Mouse (Mus musculus) ovary, adult 18-20 months (tissue): ENCODE results near the gene Aldh3a2.
"Not testable (repeated sequence)": the region's sequence is repeated elsewhere in the genome, so short reads cannot be mapped to it uniquely, and the experiment has no call there.

Experiments used
- DNase-seq: peaks from one replicate; pipeline ENCODE4 v3.0.0; 2022; ENCODE audit warnings: low spot score, mixed read lengths

Aldh3a2 gene

GRCm38 (mm10) chr11:61266551-61267533 is at the start of gene Aldh3a2:
Gene Aldh3a2 (minus strand): TSS chr11:61267464.
- peak; percentile 92 for DNase-seq

- DNase-seq: peak; percentile 72
Measured at GRCm38 (mm10) chr11:61316864-61317263, 49.6 kb upstream of the Aldh3a2 start.

- no peak for DNase-seq
Measured at GRCm38 (mm10) chr11:61310321-61310720, 43.1 kb upstream of the Aldh3a2 start.

DNA sequence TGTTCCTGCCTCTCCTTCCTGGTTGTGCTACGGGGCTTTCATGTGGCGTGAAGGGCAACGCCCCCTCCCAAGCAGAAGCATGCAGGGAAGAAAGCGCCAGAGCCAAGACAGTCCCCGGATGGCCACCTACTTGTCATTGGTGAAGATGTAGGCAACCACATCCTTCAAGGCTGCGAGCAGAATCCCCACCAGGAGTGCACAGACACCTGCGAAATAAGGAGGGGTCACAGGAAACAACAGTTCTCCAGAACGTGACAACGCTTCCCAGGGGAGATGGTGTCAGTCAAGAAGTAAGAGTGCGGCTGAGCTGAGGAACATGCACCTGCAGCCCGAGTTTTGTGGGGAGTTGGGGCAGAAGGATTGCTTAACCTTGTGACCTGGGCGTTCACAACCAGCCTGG is 42.6 kb upstream of the Aldh3a2 start:
- DNase-seq: no peak

- DNase-seq: no peak
Measured at GRCm38 (mm10) chr11:61307795-61308194, 40.5 kb upstream of the Aldh3a2 start.

GRCm38 (mm10) chr11:61305377-61305776 is 38.1 kb upstream of the Aldh3a2 start:
- DNase-seq: no peak

GRCm38 (mm10) chr11:61304535-61304934 is 37.3 kb upstream of the Aldh3a2 start:
- not testable (repeated sequence) for DNase-seq

DNA sequence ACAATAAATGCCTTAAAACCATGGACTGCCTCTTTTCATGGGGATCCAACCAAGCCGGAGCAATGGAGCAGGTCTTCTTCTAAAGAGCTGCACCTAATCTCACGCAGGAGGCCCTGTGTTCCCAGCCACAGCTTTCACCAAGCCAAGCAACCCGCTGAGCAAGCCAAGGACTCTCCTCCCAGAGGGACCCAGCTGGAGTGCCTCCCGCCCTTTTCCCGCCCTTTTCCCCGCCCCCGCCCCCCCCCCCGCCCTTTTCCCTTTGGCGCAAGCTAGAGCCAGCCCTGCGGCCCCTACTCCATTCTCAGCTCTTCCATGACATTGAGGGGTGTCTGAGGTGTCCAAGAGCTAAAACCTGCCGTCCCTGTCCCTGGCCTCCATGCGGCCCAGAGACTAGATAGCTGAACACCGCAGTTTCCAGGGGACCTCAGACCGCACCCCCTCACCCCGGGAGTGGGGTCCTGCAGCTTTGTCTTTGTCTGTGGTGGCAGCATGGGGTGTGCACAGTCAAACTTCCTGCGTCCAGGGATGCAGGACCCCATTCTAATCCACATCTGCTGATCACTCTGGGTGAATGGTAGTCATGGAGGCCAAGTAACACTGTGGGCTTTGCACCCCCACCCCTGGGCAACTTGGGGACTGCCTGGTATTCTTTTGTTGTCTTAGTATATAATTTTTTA is 33.6 kb upstream of the Aldh3a2 start:
- DNase-seq: no peak

- no peak for DNase-seq
Measured at GRCm38 (mm10) chr11:61300205-61300604, 32.9 kb upstream of the Aldh3a2 start.

- no peak for DNase-seq
Measured at GRCm38 (mm10) chr11:61297901-61298300, 30.6 kb upstream of the Aldh3a2 start.

DNA sequence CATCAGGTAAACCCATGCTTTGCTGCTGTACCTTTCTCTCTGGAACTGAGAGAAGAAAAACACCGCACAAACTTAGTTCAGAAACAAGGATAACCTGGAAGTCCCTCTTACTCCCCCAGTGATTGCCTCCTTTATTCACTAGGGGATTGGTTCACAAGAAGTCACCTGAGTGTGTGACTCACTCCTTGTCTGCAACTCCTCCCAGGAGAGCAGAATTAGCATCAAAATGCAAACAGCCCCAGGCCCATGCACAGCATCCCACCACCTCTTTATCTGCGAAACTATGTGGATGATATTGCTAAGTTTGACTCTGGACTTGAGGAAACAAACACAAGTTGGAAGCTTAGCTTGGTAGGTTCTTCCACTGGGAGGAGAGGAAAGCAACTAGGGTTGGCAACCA is 30.1 kb upstream of the Aldh3a2 start:
- no peak for DNase-seq

GRCm38 (mm10) chr11:61296556-61296955 is 29.3 kb upstream of the Aldh3a2 start:
- DNase-seq: no peak

GRCm38 (mm10) chr11:61295556-61295955 is 28.3 kb upstream of the Aldh3a2 start:
- no peak for DNase-seq

DNA sequence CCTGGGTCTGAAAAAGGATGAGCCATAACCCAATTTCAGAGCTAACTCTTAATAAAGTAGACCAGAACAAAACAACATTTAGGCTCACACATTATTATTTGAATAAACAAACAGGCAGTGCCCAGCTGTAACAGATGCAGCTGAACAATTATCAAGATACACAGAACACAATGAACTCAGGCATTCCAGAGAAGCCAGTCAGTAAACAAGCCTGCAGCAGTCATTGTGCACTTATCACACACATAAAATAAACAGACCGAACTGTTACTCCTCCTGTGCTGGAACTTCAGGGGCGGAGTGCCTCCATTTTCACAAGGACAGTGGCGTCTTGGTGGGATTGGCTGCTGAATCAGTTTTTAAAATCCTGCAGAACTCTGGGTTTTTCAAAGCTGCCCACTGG is 27.2 kb upstream of the Aldh3a2 start:
- no peak for DNase-seq

- no peak for DNase-seq
Measured at GRCm38 (mm10) chr11:61293251-61293650, 26.0 kb upstream of the Aldh3a2 start.

GRCm38 (mm10) chr11:61284323-61284722 is 17.1 kb upstream of the Aldh3a2 start:
- no peak for DNase-seq

GRCm38 (mm10) chr11:61283414-61284049 is 16.3 kb upstream of the Aldh3a2 start:
- no peak for DNase-seq

DNA sequence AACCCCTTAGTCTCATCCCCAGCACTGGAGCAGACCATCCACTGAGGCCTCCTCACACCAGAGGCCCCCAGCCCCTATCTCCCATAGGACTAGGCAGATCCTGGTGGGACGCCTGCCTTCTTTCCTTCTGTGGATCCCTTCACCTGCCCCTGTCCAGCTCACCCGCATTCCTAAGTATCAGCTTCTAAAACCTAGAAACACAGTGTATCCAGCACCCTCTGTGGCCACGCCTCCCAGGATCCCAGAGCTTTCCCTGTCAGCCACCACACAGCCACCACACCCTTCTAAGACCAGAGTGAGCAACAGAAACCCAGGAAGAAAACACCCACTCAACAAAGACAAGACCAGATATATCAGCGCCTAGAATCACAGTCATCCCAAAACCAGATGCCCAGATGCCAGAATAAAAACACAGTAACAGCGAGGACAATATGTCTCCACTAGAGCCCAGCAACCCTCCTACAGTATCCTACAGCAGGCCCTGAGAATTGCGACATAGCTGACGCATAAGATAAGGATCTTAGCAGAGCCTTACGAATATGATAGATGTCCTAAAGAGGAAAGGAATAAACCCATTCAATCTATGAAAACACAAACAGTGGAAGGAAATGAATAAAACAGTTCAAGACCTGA is 11.3 kb upstream of the Aldh3a2 start:
- DNase-seq: no peak

DNA sequence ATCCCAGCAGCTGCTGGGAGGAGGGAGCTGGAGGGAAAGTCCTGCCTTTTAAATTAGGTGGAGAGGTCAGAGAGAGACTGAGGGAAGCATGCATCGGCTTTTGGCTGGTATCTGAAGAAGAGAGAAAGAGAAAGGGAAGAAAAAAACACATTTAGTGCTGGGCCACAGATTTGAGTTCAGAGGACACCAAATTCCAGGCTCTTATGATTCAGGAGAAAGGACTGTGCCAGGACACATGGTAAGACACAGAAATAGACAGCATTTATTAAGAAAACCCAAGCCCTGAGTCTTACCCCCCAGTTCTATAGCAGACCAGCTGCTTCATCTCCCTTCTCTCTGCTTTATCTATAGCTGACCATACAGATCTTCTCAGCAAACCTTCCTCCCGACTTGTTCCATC is 10.7 kb upstream of the Aldh3a2 start:
- no peak for DNase-seq

- no peak for DNase-seq
Measured at GRCm38 (mm10) chr11:61276482-61276881, 9.2 kb upstream of the Aldh3a2 start.

DNA sequence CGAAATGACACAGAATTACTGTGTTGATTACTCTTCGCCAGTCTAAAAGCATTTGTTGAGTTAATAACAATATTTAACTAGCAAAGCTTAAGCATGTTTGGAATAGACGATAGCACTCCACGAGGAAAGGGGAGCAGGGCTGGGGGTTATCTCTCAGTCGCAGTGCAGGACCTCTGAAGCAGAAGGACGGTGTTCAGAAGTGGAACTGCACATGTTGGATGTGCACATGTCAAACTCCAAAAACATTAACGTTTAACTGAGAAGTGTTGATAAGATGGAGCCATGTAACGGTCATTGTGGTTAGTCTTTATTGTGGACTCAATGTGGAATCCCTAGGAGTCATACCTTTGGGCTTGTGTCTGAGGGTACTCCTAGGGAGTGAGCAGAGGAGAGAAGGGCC is 7.8 kb upstream of the Aldh3a2 start:
- DNase-seq: no peak

DNA sequence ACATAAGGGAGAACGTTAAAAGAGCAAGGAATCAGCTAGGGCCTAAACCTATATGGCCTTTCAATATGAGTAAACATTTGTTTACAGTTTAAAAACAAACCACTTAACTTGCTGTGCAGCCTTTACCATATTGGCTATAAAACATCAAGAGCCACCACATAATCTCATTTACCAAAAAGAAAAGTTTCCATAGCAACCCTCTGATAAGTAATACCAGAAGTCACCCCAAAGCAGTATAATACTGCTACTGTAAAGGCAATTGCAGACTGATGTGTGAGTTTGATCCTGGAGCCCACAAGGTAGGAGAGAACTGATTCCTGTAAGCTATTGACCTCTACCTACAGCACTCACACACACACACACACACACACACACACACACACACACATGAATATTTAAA is 7.2 kb upstream of the Aldh3a2 start:
- no peak for DNase-seq
